Mouse (Mus musculus) neutrophil, adult 5-6 weeks (primary cell): Measurements from ENCODE around the gene Cd40lg. TPM values are rescaled to one million over a fixed set of nuclear protein-coding genes. Genes with fewer than 3 reads are reported as not detected.

Experiments used
- ATAC-seq: fragments of 151-379, 151-347 bp; 2 replicates; pipeline ENCODE4 v1.8.0; 2017; ENCODE audit warnings: mild to moderate bottlenecking, moderate TSS enrichment; ENCODE audit not compliant: insufficient number of reproducible peaks, poor library complexity, low FRiP score, severe bottlenecking; ENCODE audit errors: extremely low read depth
- total RNA-seq: library from RNA; stranded (forward); fragments of 200-1000 nt; gene quantifications from 2 replicates; pipeline ENCODE4 v1.2.3, GENCODE M21; 2017

Cd40lg gene
- 1.2 and 3.5 TPM in 2 replicates for total RNA-seq

- ATAC-seq, result no peak
Measured at GRCm38 (mm10) chrX:57211876-57212275, at the start of gene Cd40lg. Gene Cd40lg, plus strand, starts transcription at chrX:57212143.

GRCm38 (mm10) chrX:57166549-57166948 is 45.4 kb upstream of the Cd40lg start:
- no peak for ATAC-seq

GRCm38 (mm10) chrX:57171269-57171668 is 40.7 kb upstream of the Cd40lg start:
- ATAC-seq, result no peak

GRCm38 (mm10) chrX:57177225-57177779 is 34.6 kb upstream of the Cd40lg start:
- ATAC-seq, result no peak

- ATAC-seq, result no peak
Measured at GRCm38 (mm10) chrX:57182470-57182869, 29.5 kb upstream of the Cd40lg start.

GRCm38 (mm10) chrX:57183359-57183758 is 28.6 kb upstream of the Cd40lg start:
- ATAC-seq, result no peak

GRCm38 (mm10) chrX:57187301-57187700 is 24.6 kb upstream of the Cd40lg start:
- no peak for ATAC-seq

GRCm38 (mm10) chrX:57189335-57189734 is 22.6 kb upstream of the Cd40lg start:
- no peak for ATAC-seq

- ATAC-seq, result peak; percentile 63; the same call in 1 of the 2 replicates
Measured at GRCm38 (mm10) chrX:57196319-57196718, 15.6 kb upstream of the Cd40lg start.

GRCm38 (mm10) chrX:57198036-57198435 is 13.9 kb upstream of the Cd40lg start:
- no peak for ATAC-seq

GRCm38 (mm10) chrX:57200397-57200796 is 11.5 kb upstream of the Cd40lg start:
- ATAC-seq, result no peak

GRCm38 (mm10) chrX:57210591-57210990 is 1.4 kb upstream of the Cd40lg start:
- no peak for ATAC-seq

- ATAC-seq, result no peak
Measured at GRCm38 (mm10) chrX:57212862-57213261, 919 bp downstream of the Cd40lg start.

GRCm38 (mm10) chrX:57215495-57215894 is 3.6 kb downstream of the Cd40lg start:
- no peak for ATAC-seq

GRCm38 (mm10) chrX:57216271-57216670 is 4.3 kb downstream of the Cd40lg start:
- ATAC-seq, result no peak

GRCm38 (mm10) chrX:57219563-57219962 is 7.6 kb downstream of the Cd40lg start:
- no peak for ATAC-seq

GRCm38 (mm10) chrX:57221881-57222280 is 9.9 kb downstream of the Cd40lg start:
- ATAC-seq, result no peak

GRCm38 (mm10) chrX:57223301-57223700 is 11.4 kb downstream of the Cd40lg start:
- ATAC-seq, result no peak

- ATAC-seq, result peak; percentile 63; the same call in 1 of the 2 replicates
Measured at GRCm38 (mm10) chrX:57228178-57228577, 16.2 kb downstream of the Cd40lg start.

GRCm38 (mm10) chrX:57233596-57233995 is 21.7 kb downstream of the Cd40lg start:
- ATAC-seq, result no peak

- no peak for ATAC-seq
Measured at GRCm38 (mm10) chrX:57235982-57236381, 24.0 kb downstream of the Cd40lg start.
